Mouse (Mus musculus): ENCODE measurements around the gene Gm13289.
"Not testable (repeated sequence)": the region's sequence is repeated elsewhere in the genome, so short reads cannot be mapped to it uniquely, and the experiment has no call there.

Gm13289 gene

GRCm38 (mm10) chr4:88782335-88782734, 5.6 kb downstream of the Gm13289 start:
- DNase-seq (ENCODE audit: low spot score) = not testable (repeated sequence)

- not testable (repeated sequence) for DNase-seq (ENCODE audit: low spot score)
These were observed 8.7 kb downstream of the Gm13289 start, which contains the start of gene Gm13276 for GRCm38 (mm10) chr4:88785409-88785808. Gm13276 (plus strand) TSS chr4:88785709.

GRCm38 (mm10) chr4:88788402-88788801, 11.7 kb downstream of the Gm13289 start, which contains the start of gene Gm13277:
Gm13277 (plus strand) TSS chr4:88788632.
- DNase-seq (ENCODE audit: low spot score) = not testable (repeated sequence)

- DNase-seq (ENCODE audit: low spot score) = not testable (repeated sequence)
These were observed 14.5 kb downstream of the Gm13289 start, which contains the start of gene Gm13278 for GRCm38 (mm10) chr4:88791250-88791649. Gm13278 (plus strand) TSS chr4:88791550.

- not testable (repeated sequence) for DNase-seq (ENCODE audit: low spot score)
These were observed 17.4 kb downstream of the Gm13289 start, which contains the start of gene Gm13275 for GRCm38 (mm10) chr4:88793936-88794675. Gm13275 (plus strand) TSS chr4:88794487.

GRCm38 (mm10) chr4:88797097-88797496, 20.4 kb downstream of the Gm13289 start, which contains the start of gene Gm13279:
Gm13279 (plus strand) TSS chr4:88797397.
- not testable (repeated sequence) for DNase-seq (ENCODE audit: low spot score)

GRCm38 (mm10) chr4:88799365-88799764, 22.6 kb downstream of the Gm13289 start, which contains the start of gene Gm13285:
Gm13285 (plus strand) TSS chr4:88799665.
- not testable (repeated sequence) for DNase-seq (ENCODE audit: low spot score)

GRCm38 (mm10) chr4:88802954-88803353, 26.2 kb downstream of the Gm13289 start, which contains the start of gene Gm13287:
Gm13287 (plus strand) TSS chr4:88803254.
- not testable (repeated sequence) for DNase-seq (ENCODE audit: low spot score)

GRCm38 (mm10) chr4:88805231-88805630, 28.5 kb downstream of the Gm13289 start, which contains the start of gene Gm13288:
Gm13288 (plus strand) TSS chr4:88805531.
- DNase-seq (ENCODE audit: low spot score) = not testable (repeated sequence)

GRCm38 (mm10) chr4:88805761-88806160, 29.0 kb downstream of the Gm13289 start:
- not testable (repeated sequence) for DNase-seq (ENCODE audit: low spot score)

GRCm38 (mm10) chr4:88815928-88816327, 39.2 kb downstream of the Gm13289 start, which contains the start of gene Ifna7:
Ifna7 (plus strand) TSS chr4:88816228.
- DNase-seq (ENCODE audit: low spot score) = no peak

- no peak for DNase-seq (ENCODE audit: low spot score)
These were observed 42.9 kb downstream of the Gm13289 start, which contains the start of gene Ifna11 for GRCm38 (mm10) chr4:88819659-88820058. Ifna11 (plus strand) TSS chr4:88819959.

GRCm38 (mm10) chr4:88822995-88823394, 46.3 kb downstream of the Gm13289 start:
- peak; percentile 39 for DNase-seq (ENCODE audit: low spot score)

Data from embryo, embryonic 10.5 days (tissue).